Mouse (Mus musculus): ENCODE data around the gene Selenoo. TPM values are rescaled to one million over a fixed set of nuclear protein-coding genes. Genes with fewer than 3 reads are reported as not detected.
A peak's percentile ranks its signal among the peaks of the same experiment; 100 is the strongest.

Gene Selenoo
- polyA plus RNA-seq (2015; fragmentation: Nextera tagmentation; extraction: Ambion mirVana) = 10.1 and 14.1 TPM in 2 replicates

DNA sequence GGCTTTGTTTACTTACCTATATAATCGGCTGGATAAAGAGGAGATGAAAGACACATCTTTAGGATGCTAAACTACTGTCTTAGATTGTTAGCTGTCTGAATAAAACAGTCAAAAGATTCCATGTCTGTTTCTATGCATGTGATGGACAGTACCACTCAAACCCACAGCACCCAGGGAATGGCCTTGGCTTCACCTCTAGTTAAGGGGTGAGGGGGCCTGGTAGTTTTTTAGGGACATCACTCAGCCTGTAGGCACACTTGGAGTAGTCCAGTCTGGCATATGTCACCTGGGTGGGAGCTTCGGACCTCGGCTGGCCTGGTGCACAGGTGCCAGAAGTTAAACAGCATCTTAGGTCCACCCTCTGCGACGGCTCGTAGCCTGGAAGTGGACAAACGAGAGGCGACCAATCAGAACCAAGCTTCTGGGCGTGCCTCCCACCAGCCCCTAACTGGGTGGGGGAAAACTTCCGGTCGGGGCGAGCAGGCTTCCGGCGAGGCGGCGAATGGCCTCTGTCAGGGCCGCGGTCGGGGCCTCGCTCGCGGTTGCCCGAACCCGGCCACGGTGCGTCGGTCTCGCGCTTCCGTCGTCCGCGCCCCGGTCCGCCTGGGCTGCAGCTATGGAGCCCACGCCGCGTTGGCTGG lies at the start of gene Selenoo:
TSS of gene Selenoo (plus strand) at position 478 of the 641 bp plus-strand sequence.
- H3K4me1 ChIP-seq (replicated peaks) = peaks cover 19% of the 10 kb centered on the region
- peak; percentile 94 for ATAC-seq (replicated peaks; ENCODE audit: insufficient number of reproducible peaks, insufficient read depth, low FRiP score, low read depth)
- H3K4me3 ChIP-seq = peak within 1 kb of the TSS; percentile 98
- H3K27me3 ChIP-seq = no peaks in the 10 kb centered on the region
- 2% methylated on average over 38 of the region's 38 CpGs for WGBS
- peak within 1 kb of the TSS; percentile 95 for H3K4me2 ChIP-seq
- H3K9ac ChIP-seq = peak within 1 kb of the TSS; percentile 94
- H3K9me3 ChIP-seq (replicated peaks) = no peaks in the 10 kb centered on the region
- peaks cover 43% of the 10 kb centered on the region for H3K36me3 ChIP-seq
- H3K27ac ChIP-seq = peak within 1 kb of the TSS; percentile 83

DNA sequence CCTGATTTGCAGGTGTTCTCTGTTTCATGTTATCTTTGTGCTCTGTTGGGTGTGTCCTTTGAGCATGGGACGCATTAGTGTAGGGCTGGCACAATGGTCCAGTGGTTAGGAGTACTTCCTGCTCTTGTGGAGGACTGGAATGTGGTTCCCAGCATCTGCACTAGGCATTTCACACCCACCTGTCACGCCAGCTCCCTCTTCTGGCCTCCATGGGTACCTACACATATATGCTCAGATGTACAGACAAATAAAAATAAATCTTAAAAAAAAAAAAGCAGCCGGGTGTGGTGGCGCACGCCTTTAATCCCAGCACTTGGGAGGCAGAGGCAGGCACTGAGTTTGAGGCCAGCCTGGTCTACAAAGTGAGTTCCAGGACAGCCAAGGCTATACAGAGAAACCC lies 44.5 kb upstream of the Selenoo start:
- no peak for ATAC-seq (replicated peaks; ENCODE audit: insufficient number of reproducible peaks, insufficient read depth, low FRiP score, low read depth)
- no peaks in the 10 kb centered on the region for H3K27me3 ChIP-seq
- H3K9ac ChIP-seq = no peak overlapping the region
- no peaks in the 10 kb centered on the region for H3K4me1 ChIP-seq (replicated peaks)
- H3K27ac ChIP-seq = no peak overlapping the region
- H3K4me2 ChIP-seq = no peak overlapping the region
- H3K9me3 ChIP-seq (replicated peaks) = no peaks in the 10 kb centered on the region
- no peak overlapping the region for H3K4me3 ChIP-seq
- 74% methylated on average over 5 of the region's 5 CpGs for WGBS
- H3K36me3 ChIP-seq = peaks cover 16% of the 10 kb centered on the region; the same call in 1 of the 2 replicates

DNA sequence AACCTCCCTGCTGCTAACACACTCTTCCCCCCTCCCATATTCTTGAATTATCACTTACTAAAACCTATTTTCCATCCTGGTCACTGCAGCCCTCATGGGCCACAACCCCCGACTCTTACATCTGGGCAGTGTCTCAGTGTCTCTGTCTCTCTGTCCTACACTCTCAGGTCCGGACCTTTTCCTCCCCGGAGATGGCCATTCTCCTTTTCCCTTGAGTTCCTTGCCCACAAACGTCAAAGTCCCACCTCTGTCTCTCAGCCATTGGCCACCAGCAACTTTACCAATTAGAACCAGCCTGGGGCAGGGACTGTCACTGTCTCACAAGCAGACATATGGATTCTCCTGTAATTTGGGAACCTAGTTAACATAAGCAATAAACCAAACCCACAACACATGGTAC lies 42.5 kb upstream of the Selenoo start:
- Histone ChIP-seq H3K4me2 (no peak overlapping the region), H3K9me3 (replicated peaks) (no peaks in the 10 kb centered on the region), H3K27me3 (no peaks in the 10 kb centered on the region), H3K4me1 (replicated peaks) (no peaks in the 10 kb centered on the region), H3K9ac (no peak overlapping the region), H3K4me3 (no peak overlapping the region), H3K36me3 (peaks cover 16% of the 10 kb centered on the region; the same call in 1 of the 2 replicates), H3K27ac (no peak overlapping the region)
- no peak for ATAC-seq (replicated peaks; ENCODE audit: insufficient number of reproducible peaks, insufficient read depth, low FRiP score, low read depth)
- WGBS = 65% methylated on average over 4 of the region's 4 CpGs

DNA sequence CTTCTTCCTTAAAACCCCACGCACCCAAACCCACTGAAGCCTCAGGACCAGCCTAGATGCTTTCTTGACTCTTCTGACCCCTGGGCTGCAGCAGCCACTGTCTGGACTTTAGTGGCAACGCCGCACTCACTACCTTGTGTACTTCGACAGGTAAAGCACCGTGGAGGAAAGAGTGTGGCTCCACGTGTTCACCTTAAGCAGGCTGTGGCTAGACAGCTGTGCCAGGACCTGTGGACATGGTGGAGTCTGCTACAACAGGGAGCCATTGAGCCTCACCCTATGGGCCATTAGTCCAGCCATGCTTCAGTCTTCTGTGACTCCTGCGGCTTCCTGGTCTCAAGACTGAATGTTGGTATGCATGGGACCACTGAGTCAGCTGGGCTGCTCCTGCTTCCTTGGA lies 34.2 kb upstream of the Selenoo start:
- Histone ChIP-seq H3K4me2 (no peak overlapping the region), H3K9me3 (replicated peaks) (no peaks in the 10 kb centered on the region), H3K36me3 (peaks cover 3% of the 10 kb centered on the region; the same call in 1 of the 2 replicates), H3K4me3 (no peak overlapping the region), H3K27ac (no peak overlapping the region), H3K9ac (no peak overlapping the region), H3K27me3 (peaks cover 21% of the 10 kb centered on the region), H3K4me1 (replicated peaks) (peaks cover 7% of the 10 kb centered on the region)
- no peak for ATAC-seq (replicated peaks; ENCODE audit: insufficient number of reproducible peaks, insufficient read depth, low FRiP score, low read depth)
- 86% methylated on average over 7 of the region's 7 CpGs for WGBS

DNA sequence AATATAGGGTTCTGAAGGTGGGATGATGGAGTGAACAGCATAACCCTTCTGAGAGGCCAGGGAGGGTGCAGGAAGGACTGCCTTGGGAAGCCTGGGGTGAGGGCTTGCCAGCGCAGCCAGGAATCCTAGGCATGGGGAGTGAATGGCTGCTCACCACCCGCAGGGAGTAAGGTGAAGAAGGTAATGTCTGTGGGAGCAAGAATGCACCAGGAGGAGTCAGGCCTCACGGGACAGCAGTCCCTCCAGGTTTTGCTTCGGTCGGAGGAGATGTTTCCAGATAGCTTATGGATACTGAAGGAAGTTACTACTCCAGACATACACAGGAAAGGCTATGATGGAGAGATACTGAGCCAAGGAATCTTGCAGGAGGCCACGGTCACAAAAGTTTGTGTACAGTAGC lies 30.1 kb upstream of the Selenoo start:
- no peak for ATAC-seq (replicated peaks; ENCODE audit: insufficient number of reproducible peaks, insufficient read depth, low FRiP score, low read depth)
- Histone ChIP-seq H3K36me3 (peaks cover 2% of the 10 kb centered on the region; the same call in 1 of the 2 replicates), H3K4me1 (replicated peaks) (peaks cover 12% of the 10 kb centered on the region), H3K9me3 (replicated peaks) (no peaks in the 10 kb centered on the region), H3K27me3 (peaks cover 59% of the 10 kb centered on the region), H3K4me2 (peak overlapping the region; percentile 84), H3K9ac (peak overlapping the region; percentile 70; the same call in 1 of the 2 replicates), H3K27ac (no peak overlapping the region), H3K4me3 (peak overlapping the region; percentile 67)
- 25% methylated on average over 6 of the region's 6 CpGs for WGBS

DNA sequence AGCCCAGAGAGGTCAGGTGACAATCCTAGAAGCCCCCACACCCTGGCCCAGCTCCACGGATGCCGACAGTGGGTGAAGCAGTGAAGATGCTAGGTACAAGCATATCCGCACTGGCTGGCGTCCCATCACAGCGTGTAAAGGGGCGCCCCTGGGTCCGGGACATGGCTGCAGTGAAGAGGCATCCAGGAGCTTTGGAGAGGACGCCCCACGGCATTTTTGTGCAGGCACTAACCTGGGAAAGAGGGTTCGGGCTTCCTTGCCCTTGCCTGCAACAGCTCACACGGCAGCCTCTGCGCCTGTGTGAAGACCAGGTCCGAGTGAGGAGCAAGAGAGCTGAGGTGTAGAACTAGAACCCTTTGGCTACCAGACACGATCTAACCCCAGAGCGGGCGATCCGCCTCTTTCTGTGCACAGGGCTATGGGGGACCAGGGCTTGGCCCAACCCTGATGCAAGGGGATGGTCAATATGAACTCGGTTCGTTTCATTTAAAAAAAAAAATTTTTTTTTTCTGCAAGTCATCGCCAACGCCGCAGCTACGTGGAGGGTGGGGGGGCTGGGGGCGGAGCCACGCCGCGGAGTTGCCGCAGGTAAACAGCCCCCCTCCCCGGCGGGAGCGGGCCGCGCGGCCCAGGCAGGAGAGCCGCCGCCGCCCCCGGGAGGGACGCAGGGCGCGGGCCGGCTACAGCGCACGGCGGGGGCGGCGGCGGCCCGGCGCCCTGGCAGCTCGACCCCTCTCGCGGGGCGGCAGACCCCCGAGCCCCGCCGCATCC lies 29.5 kb upstream of the Selenoo start, which contains the start of gene Panx2:
TSS of gene Panx2 (plus strand) at position 574 of the 771 bp plus-strand sequence.
- H3K4me1 ChIP-seq (replicated peaks) = peaks cover 12% of the 10 kb centered on the region
- peak within 1 kb of the TSS; percentile 84 for H3K4me2 ChIP-seq
- H3K36me3 ChIP-seq = no peaks in the 10 kb centered on the region; the same call in 1 of the 2 replicates
- H3K27ac ChIP-seq = 0 out of 2 replicates have a peak within 1 kb of the TSS, but pooled peaks have one; percentile 33
- peak within 1 kb of the TSS; percentile 70 for H3K9ac ChIP-seq
- H3K27me3 ChIP-seq = peaks cover 63% of the 10 kb centered on the region
- 1% methylated on average over 37 of the region's 57 CpGs for WGBS
- H3K4me3 ChIP-seq = peak within 1 kb of the TSS; percentile 67
- ATAC-seq (replicated peaks; ENCODE audit: insufficient number of reproducible peaks, insufficient read depth, low FRiP score, low read depth) = no peak
- no peaks in the 10 kb centered on the region for H3K9me3 ChIP-seq (replicated peaks)

DNA sequence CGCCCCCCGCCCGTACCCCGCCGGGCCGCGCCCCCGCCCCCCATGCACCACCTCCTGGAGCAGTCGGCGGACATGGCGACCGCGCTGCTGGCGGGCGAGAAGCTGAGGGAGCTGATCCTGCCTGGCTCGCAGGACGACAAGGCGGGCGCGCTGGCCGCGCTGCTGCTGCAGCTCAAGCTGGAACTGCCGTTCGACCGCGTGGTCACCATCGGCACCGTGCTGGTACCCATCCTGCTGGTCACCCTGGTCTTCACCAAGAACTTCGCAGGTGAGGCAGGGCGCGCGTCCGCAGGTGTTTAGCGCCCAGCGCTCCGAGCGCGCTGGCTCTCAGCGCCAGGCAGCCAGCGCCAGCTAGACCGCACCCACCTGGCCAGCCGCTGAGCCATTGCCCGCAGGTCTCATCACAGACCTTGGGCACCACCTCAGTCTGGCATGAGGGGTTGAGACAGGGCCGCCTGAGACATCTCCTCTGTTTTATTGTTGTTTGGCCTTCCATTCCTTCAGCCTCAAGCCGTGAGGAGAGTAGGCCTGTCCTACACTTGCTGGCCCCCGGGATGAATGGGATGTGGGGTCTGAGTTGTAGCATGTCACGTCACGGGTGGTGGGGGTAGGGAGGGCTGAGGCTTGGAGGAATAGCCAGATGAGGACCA lies 28.7 kb upstream of the Selenoo start:
- Histone ChIP-seq H3K4me3 (peak overlapping the region; percentile 67), H3K4me1 (replicated peaks) (peaks cover 12% of the 10 kb centered on the region), H3K4me2 (peak overlapping the region; percentile 84), H3K27me3 (peaks cover 63% of the 10 kb centered on the region), H3K36me3 (no peaks in the 10 kb centered on the region; the same call in 1 of the 2 replicates), H3K9ac (peak overlapping the region; percentile 70), H3K27ac (0 out of 2 replicates have a peak overlapping the region, but pooled peaks have one; percentile 33), H3K9me3 (replicated peaks) (no peaks in the 10 kb centered on the region)
- WGBS = 2% methylated on average over 43 of the region's 48 CpGs
- no peak for ATAC-seq (replicated peaks; ENCODE audit: insufficient number of reproducible peaks, insufficient read depth, low FRiP score, low read depth)

DNA sequence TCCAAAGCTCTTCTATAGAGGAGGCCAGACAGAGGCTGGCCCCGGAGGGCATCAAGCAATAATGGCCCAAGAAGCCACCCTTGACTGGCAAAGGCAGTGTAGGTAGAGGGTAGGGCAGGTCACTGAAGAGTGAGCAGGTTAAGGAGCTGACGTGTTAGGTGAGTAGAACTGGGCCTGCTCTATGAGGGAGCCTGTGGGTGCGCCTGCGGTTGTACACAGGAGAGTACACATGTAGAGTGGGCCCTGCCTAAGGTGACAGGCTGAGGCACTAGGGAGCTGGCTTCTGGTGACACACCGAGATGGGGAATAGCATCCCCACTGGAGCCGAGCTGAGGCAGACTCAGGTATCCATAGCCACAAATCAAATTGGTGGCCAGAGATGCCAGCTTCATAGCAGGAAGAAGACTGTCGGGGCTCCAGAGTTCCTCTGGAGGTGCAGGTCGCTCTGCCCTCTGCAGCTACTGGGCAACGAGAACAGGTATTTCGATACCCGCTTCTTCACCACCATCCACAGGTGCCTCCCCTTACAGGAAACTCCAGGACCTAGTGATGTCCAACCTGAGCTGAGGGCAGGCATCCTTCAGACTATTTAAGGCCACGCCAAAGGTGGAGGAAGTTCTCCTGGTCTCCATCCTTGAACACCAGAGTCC lies 27.9 kb upstream of the Selenoo start:
- no peak overlapping the region for H3K9ac ChIP-seq
- H3K27ac ChIP-seq = no peak overlapping the region
- no peak for ATAC-seq (replicated peaks; ENCODE audit: insufficient number of reproducible peaks, insufficient read depth, low FRiP score, low read depth)
- H3K9me3 ChIP-seq (replicated peaks) = no peaks in the 10 kb centered on the region
- peaks cover 12% of the 10 kb centered on the region for H3K4me1 ChIP-seq (replicated peaks)
- 87% methylated on average over 12 of the region's 12 CpGs for WGBS
- H3K27me3 ChIP-seq = peaks cover 69% of the 10 kb centered on the region
- no peak overlapping the region for H3K4me3 ChIP-seq
- no peaks in the 10 kb centered on the region for H3K36me3 ChIP-seq
- H3K4me2 ChIP-seq = peak overlapping the region; percentile 84

DNA sequence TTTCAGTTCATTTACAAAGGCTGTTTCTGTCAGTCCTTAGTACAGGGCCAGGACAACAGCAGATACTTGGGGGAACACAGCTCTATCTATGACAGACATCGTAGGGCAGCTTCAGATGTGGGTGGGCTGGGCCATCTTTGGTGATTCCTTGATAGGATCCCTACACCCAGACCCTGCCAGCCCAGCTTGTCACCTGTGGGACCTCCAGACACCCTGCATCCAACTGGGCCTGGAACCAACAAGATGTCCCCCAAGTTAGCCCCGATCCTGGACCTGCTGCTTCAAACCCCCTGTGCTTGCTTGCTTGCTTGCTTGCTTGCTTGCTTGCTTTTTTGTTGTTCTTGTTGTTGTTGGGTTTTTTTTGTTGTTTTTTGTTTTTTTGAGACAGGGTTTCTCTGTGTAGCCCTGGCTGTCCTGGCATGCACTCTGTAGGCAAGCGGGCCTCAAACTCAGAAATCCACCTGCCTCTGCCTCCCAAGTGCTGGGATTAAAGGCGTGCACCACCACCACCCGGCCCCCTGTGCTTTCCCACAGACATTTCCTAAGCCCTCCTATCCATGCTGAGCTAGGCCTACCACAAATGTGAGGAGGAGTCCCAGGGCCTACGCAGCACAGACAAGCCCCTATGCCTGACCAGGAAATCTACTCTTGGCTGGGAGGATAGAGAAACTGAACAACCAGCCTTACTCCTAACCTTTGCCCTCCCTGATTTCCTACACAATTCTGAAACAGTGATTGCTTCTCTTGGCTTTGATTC lies 26.9 kb upstream of the Selenoo start:
- H3K9ac ChIP-seq = no peak overlapping the region
- peaks cover 12% of the 10 kb centered on the region for H3K4me1 ChIP-seq (replicated peaks)
- ATAC-seq (replicated peaks; ENCODE audit: insufficient number of reproducible peaks, insufficient read depth, low FRiP score, low read depth) = no peak
- H3K4me3 ChIP-seq = no peak overlapping the region
- no peak overlapping the region for H3K27ac ChIP-seq
- H3K4me2 ChIP-seq = no peak overlapping the region
- no peaks in the 10 kb centered on the region for H3K9me3 ChIP-seq (replicated peaks)
- no peaks in the 10 kb centered on the region for H3K36me3 ChIP-seq
- peaks cover 79% of the 10 kb centered on the region for H3K27me3 ChIP-seq
- 88% methylated on average over 6 of the region's 6 CpGs for WGBS

DNA sequence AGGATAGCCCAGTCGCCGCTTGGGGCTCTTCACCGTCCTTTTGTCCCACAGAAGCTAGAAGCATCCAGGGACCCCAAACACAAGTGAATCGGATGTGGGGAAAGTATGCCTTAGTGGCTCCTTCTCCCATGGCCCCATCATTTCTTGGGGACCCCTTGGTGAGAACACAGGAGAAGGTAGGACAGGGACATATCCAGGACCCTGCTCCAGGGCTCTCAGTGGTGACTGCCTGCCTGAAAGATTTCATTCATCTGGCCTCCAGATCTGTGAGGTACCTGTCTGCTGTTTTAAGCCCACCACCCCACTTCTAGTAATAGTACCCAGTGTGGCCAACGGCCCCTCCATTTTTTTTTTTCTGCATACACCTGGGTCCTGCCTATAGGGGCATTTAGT lies 26.4 kb upstream of the Selenoo start:
- Histone ChIP-seq H3K27me3 (peaks cover 82% of the 10 kb centered on the region), H3K4me1 (replicated peaks) (peaks cover 16% of the 10 kb centered on the region), H3K9me3 (replicated peaks) (no peaks in the 10 kb centered on the region), H3K4me3 (no peak overlapping the region), H3K9ac (no peak overlapping the region), H3K4me2 (no peak overlapping the region), H3K27ac (no peak overlapping the region), H3K36me3 (no peaks in the 10 kb centered on the region)
- WGBS = 83% methylated on average over 5 of the region's 5 CpGs
- ATAC-seq (replicated peaks; ENCODE audit: insufficient number of reproducible peaks, insufficient read depth, low FRiP score, low read depth) = no peak
